Mouse (Mus musculus) megakaryocyte-erythroid progenitor cell, adult 5-6 weeks (primary cell): ENCODE results near the gene Rab11fip3. TPM values are rescaled to one million over a fixed set of nuclear protein-coding genes. Genes with fewer than 3 reads are reported as not detected.

Experiments used
- ATAC-seq: replicated peaks from 2 replicates; pipeline ENCODE4 v1.8.0; 2016; ENCODE audit warnings: mild to moderate bottlenecking, inconsistent platforms; ENCODE audit not compliant: severe bottlenecking, poor library complexity, low FRiP score, low TSS enrichment
- total RNA-seq, 2 experiments: library from RNA; stranded (forward) in 1 of 2; stranded (reverse) in 1 of 2; fragments of 200-1000, 215-1000 nt in 1 of 2; fragments of >200 nt in 1 of 2; fragmentation: Nextera tagmentation in 1 of 2; gene quantifications; 2 replicates each; pipeline ENCODE4 v1.2.3; 2014 to 2017

Gene Rab11fip3
- total RNA-seq, 2 experiments from 2014 or later: 0.33 to 0.48 TPM

DNA sequence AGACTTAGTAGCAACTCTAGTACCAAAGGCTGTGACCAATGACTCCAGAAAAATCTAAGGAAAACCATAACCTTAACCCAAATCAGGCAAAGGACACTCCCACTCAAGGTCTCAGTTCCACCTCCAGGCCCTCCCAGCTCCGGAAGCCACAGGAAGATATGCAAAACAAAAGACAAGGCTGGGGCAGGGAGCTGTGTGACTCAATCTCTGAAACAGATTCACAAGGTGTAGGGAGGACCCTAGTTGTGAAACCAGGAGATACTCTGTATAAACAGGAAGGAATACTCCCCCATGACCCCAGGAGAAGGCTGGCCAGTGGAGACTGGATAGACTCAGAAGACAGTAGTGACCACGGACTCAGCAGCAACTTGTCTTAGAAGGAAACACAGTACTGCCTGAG is 61.7 kb downstream of the Rab11fip3 start:
- no peak for ATAC-seq

DNA sequence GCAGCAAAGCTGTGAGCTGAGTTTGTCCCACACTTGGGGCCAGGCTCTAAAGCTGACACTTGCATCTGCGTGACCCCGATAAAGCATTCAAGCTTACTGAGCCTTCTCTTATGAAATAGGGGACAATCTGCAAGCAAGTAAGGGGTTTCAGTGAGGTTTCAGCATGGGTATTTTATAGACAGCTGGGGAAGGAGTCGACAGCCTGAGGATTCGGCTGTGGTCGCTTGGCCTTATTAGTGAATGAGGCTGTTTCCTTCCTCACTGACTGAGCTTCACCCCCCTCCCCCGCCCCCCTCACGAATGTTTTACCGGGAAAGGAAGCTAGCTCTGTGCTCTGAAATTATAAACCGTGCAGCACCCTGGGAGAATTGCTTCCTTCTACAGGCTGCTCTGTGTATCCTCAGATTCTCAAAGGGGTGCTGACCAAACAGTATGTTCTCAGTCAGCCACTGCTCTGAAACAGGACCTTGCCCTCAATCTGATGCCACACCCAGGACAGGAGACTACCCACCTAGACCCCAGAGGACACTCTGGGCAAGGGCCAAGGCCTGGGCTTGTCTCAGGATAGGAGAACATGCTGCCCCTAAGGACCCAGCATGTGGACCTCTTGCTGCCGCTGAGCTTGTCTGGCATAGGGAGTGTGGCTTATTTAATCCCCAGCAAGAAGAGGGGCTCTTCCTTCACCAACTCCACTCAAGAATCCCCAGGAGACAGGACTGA is 63.5 kb downstream of the Rab11fip3 start:
- ATAC-seq: no peak

DNA sequence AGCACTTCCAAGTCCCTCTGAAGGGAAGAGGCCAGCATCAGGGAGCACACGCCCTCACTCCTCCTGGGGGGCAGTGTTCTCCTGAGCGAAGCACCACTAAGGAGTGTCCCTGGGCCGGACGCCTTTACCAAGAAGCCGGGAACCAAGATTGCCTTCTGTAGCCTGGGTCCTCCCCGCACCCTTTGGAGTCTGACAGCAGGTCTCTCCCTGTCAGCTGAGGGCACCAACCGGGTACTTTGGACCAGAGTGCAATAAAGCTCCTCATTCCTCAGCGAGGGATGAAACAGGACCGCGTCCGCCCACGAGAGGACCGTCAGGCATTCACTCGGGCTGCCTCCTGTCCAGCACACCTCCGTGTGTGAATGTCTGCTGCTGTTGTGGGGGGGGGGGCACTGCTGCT is 64.6 kb downstream of the Rab11fip3 start:
- no peak for ATAC-seq

DNA sequence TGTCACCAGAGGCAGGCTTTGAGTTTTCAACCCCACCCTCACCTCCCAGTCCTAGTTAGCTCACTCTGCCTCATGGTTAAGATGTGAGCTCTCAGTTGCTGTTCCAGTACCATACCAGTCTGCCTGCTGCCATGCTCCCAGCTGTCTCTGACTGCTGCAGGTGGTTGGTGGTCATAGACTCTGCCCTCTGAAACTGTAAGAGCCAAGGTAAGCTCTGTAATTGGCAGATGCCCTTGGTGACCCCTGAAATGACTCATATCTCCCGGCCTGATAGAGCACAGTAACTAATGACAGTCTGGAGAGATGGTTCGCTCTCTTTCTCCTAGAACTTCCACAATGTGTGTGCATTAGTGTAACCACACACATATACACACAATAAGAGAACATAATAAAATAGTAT is 65.5 kb downstream of the Rab11fip3 start:
- no peak for ATAC-seq

DNA sequence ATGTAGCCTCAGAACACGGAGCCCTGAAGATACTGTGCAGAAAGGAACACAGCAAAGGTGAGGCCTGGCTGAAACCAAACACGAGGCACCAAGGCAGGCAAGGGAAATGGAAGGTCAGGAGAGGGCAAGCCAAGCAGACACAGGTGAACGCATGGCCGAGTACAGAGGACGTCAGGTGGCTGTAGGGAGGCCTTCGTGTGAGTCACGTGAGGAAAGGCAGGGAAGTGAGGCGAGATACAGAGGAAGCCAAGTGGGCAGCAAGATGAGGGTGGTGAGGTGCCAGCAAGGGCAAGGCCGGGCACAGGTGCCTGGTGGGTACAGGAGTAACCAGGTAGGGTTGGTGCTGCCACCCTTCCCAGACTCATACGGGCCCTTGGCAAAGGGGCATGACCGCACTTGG is 70.9 kb downstream of the Rab11fip3 start:
- ATAC-seq: no peak

DNA sequence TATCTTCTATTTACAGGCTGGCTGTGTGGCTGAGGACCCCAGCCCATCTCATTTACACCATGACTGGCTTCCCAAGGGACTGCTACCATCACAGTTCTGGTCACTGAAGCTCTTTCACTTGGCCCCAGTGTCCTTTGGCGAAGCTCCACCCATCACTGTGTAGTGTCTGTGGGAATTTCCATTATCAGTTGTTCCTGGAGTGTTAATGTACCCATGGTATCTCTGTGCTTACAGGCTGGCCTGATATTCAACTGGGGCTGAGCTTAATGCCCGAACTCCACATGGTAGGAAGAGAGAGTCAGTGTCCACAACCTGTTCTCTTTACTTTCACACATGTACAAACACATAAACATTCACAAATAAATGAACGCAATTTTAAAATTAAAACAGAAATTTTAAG is 75.9 kb downstream of the Rab11fip3 start:
- no peak for ATAC-seq

DNA sequence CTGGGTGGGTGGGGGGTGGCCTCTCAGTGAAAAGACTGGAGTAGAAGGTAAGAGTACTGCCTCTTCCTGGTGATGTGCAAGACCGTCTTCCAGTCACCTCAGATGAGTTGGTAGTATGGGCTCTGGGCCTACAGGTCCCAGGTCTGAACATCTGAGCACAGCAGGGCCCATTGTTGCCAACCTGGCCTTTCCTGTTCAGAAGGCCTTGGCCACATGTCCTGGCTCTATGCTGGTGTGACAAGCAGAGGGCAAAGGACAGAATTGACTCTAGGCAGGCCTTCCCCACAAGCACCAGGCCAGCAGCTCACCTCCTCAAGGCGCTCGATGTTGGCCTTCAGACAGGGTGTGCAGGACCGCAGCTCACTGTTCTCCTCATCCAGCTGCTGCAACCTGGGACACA is 77.1 kb downstream of the Rab11fip3 start:
- no peak for ATAC-seq

DNA sequence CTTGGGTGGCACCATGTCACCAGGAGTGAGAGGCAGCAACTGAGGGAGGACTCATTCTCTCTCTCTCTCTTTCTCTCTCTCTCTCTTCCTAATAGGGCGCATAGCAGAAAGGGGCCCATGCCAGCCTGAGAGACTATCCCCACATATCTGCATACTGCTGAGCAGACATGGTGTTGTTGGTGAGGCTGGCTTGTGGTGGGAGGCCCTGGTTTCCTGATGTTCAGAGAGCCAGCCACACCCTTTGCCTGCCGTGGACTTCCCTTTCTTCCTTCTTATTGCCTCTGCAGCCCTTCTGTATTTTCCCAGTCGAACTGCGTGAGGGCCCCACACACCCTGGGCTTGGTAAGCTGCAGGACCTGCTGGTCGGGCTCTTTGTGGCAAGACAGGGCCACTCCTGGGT is 79.0 kb downstream of the Rab11fip3 start:
- ATAC-seq: no peak

DNA sequence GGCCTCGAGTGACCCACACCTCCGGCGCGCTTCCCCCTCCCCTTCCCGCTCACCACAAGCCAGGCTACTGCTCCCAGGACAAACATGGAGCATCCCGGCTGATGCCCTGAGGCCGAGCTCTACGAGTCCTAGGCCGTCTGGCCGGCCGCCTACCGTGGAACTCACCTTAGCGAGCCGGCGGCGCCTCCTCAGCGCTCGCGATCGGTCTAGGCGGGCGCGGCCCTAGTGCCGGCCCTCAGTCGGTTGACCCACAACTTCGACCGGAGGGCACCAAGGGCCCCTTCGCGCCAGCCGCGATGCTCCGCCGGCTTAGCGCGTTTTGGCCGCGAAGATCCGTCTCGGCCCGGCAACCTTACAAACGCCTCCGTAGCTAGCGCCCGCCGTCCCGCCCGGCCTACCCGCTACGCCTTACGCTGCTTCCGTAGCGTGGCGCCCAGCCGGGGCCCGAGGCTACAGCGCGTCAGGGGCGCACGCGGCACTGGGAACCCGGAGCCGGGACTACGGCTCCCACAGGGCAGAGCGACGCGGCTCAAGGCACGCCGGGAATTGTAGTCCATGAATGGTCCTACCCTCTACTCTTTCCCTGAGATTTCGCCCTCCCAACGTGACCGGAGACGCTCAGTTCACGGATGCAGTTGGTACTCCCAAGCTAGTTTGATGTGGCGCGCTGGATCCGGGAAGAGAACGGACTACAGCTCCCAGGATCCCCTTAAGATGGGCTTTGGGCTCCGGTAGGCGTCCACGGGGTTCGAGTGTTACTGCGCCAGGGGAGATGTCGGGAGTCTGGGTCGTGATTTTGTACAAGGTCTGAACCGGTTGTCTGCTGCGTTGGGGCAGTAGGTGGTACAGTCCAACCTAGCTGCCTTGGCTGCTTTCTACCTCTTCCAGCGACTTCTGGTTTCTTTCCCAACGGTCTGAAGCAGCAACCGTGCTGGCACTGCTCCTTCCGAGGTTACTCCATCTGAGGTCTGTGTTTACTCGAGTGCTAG is 83.8 kb downstream of the Rab11fip3 start, which contains the start of gene Capn15:
Capn15 (minus strand) TSS at position 491 of the 989 bp plus-strand sequence.
- peak; percentile 91 for ATAC-seq

DNA sequence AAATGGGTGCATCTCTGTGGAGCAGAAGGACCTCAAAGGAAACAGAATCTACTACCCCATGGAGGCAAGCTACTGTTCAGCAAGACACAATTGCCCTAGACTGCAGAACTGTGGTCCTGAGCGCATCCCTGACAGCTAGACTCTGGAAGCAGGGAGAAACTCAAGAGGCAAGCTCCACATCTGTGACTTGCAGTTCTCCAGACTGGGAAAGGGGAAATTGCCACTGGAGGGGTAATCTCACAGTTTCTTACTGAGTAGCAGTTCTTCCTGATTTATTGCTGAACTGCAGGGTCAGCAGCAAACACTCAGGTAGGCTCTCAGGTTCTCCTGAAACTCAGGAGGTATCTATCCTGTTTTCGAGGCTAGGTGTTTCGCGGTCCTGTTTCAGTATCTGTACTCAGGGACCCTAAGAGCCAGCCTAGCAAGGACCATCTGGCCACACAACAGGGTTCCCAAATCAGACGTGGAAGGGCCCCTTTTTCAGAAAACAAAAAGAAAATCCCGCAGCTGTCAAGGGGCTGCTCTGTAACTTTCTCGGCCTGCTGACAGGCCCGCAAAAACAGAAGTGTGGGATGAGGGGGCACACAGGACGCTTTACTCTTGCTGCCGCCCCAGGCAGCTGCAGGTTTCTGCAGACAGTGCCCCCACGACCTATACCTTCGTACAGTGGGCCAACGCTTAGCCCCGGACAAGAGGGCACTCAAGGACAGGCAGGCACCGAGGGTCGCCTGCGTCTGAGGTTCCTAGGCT is 84.6 kb downstream of the Rab11fip3 start:
- no peak for ATAC-seq

DNA sequence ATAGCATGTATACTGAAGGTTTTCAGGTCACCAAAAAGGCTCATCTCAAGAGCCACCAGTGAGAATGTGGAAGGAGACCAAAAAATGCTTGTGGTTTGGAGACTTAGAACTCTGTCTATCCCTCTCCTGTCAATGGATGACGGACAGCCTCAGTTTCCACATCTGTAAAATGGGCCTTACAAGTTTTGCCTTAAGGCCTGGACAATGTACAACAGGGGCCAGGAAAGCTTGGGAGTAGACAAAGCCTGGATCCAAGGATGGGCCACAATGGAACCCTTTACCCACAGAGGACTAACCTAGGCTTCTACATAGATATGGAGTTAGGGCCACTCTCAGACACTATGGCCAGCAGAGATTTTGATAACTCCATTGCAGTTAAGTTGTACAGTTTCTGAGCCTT is 85.3 kb downstream of the Rab11fip3 start:
- ATAC-seq: no peak

DNA sequence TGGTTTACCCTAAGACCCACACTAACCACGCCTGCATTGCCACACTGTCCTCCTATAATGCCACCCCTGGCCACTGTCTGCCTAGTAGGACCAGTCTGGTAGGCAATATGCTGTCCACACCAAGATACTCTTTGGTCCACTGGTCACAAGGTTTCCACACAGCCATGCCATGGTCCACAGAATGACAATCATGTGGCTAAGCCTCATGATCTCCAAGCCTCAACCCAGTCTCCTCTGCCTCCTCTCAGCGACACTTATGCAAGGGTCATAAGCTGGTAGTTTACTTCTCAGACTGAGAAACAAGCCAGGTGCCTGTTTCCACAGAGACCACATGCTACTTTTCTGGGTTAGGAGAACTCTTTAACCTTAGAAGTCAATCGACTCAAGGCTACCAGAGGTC is 86.4 kb downstream of the Rab11fip3 start:
- ATAC-seq: no peak

DNA sequence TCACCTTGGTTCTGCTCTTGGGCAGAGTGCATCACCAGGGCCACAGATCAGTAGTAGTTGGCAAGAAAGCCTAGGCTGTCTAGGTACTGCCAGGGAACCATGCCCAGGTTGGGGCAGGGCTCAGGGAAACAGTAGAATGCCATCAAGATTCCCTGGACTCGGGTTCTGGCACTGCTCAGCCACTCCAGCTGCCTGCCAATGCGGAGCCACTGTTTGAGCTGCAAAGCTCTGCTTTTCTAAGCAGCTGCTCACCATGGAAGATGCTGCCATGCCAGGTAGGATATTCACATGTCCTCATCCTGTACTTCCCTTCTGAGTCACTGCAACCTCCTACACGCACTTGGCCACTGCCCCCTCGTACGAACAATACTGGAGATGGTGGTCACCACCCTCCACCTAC is 88.5 kb downstream of the Rab11fip3 start:
- no peak for ATAC-seq

DNA sequence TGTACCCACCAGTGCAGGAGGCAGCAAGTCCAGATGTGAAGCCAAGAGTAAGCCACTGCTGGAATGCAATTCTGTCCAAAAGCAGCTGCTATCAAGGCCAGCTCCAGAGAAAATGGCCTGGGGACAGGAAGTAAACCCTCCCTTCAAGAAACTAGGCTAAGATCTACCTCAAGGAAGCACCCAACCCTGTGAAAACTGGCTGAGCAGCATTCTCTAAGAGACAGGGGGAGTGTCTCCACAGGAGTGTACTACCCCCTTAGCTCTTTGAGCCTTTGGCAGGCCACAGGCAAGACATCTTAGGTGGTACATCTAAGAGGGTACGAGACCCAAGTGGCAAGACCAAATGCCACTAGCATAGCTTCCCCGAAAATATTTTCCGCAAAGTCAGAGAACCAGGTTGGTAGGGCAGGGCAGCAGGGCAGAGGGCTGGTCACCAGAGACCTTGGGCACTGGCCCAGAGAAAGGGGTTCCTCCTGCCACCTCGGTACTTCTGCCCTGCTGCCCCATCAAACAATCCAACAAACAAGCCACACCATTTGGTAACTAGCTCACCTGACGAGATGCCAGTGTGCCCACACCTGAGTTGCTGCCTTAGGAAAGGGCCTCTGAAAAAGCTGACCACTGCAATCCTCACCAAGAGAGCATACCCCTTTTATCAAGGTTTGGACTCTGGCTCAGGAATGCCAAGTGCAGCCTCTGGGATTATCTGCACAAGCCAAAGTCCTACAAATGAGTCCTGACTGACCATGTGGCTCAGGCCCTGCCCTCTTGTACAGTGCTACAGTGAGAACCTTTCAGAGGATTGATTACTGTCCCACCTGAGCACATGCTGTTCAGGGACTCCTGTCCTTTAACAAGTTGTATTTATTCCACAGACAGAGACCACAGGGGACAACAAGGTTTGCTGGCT is 89.3 kb downstream of the Rab11fip3 start:
- no peak for ATAC-seq

DNA sequence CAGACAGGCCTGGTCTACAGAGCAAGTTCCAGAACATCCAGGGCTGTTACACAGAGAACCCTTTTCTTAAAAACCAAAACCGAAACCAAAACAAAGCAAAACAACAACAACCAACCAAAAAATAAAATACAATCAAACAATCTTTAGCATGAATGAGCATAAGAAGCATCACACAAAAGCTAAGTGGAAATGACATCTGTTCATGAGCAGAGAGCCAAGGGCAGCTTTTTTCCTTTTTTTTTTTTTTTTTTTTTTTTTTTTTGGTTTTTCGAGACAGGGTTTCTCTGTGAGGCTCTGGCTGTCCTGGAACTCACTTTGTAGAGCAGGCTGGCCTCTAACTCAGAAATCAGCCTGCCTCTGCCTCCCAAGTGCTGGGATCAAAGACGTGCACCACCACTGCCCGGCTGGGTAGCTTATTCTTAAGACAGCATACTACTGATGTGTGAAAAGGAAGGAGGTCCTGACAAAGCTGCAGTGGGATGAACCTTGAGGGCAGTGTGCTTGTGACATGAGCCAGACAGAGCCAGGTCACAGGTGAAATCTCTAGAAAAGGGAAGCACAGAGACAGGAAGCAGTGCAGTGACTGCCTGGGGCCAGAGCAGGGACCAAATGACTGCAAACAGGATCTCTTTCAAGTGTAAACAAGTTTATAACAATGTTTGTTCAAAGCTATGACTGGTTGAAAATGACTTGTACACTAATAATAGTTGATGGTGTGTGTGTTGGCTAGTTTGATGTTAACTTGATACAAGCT is 98.2 kb downstream of the Rab11fip3 start:
- ATAC-seq: no peak

DNA sequence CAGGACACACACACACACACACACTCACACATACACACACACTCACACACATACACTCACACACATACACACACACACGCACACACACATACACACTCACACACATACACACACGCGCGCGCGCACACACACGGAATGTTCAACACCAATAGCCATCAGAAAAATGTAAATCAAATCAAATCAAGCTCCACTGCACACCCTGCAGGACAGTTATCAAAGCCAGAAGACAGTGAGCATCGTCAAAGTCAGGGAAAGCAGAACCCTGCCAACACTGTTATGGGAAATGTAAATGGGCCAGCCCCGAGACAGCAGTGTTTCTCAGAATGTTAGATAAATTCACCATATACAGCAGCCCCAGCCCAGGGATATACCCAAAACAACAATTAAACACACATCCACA is 98.9 kb downstream of the Rab11fip3 start:
- no peak for ATAC-seq

DNA sequence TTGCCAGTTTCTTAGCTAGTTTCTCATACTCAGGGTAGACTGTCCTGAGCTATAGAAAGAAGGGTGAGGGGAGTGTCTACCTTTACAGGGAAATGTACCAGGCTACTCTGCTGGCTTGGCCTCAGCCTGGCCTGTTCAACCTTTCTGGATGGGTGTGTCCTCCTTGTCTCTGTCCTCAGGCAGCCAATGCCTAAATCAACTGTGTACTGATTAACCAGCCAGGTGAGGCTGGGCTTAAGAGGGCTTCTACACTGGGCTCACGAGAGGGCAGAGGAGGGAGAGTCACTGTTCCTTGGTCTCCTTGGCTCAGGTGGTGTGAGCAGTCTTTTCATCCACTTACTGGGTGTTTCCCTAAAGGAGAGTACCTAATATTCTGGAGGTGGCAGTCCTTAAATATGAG is 101.2 kb downstream of the Rab11fip3 start:
- ATAC-seq: no peak

DNA sequence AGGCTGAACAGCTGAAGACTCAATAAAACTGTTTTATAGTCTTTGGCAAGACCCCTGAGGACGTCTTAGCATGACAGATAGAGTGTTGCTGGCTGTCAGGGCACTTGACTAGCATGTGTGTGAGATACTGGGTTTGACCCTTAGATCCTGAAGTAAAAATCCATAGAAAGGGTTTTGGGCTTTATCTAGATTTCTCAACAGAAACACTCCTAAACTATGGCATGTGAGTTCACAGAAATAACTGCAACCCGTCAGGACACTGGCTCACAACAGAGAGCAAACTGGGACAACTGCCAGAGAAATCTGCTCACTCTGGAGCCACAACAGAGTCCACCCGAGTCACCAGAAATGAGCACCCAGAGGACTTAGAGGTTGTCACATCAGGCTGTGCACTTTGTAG is 101.7 kb downstream of the Rab11fip3 start:
- no peak for ATAC-seq
